Mouse (Mus musculus) thymus, postnatal 4 days (tissue): ENCODE measurements around the gene Rpl23.

Source experiments
- DNase-seq: peaks from one replicate; pipeline ENCODE4 v3.0.0; 2021

Rpl23 gene

DNA sequence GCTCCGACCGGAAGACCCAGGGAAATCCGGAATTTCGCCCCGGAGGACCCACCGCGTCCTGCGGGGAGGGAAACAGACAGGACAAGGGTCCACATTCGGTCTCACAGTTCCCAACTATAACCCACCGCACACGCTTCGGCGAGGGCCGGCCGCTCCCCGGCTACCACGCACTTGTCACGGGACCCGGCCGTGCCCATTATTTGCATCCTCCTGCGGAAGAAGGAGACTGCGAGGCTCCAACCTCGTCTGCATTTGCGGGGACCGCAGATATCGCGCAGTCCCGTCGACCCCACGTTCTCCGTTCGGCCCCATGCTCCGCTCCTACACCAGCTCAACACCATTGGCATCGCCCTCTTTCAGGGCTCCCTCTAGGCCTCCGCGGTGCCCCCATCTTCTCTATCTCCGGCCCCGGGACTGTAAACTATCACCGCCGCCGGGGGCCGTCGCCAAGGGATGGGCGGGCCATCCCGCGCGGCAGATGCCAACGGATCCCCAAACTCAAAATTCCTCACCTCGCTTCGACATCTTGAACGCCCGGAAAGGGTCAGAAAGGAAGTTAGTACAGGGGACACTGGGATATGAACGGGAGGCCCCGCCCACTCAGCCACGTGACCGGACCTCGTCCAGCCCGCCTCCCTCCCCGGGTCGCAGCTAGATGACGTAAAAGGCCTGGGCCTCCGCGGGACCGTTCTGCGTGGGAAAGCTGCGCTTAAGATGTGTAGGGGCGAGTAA lies at the start of gene Rpl23:
Rpl23 (minus strand) TSS at position 606 of the 732 bp plus-strand sequence.
- DNase-seq, result peak; percentile 100

DNA sequence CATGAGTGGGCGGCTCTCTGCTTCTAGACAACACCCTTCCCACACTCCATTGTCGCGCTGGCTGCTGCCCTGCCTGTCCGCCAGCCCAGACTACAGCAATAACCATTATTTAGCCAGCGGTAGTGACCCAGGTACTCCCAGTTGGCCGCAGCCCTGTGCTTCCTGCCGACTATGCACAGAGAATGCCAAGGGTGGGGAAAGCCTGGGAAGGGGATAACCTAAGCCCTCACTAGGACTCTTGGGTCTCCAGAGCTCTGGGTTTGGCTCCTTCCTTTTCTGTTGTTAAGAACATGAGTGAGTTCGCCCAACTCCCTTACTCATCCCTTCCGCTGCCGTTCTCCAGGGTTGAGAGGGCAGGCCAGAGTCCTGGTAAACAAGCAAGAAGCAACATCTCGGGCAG lies 49.8 kb upstream of the Rpl23 start:
- DNase-seq, result no peak

DNA sequence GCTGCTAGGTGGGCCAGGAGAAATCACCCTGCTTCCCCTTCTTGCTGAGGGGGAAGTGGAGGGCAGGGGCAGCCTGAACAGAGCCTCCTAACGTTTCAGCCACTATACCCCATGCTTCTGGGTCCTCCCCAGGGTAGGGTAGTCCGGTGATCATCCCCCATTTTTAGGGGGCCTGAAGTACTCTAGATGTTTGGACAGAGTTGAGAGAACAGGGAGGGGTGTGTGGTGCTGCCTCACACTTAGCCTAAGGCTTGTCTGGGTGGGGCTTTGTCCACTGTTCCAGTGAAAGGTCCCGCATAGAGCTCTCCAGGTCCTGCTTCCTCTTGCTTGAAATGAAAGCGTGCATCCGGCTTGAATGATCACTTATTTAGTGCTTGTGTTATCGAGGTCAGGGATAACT lies 48.3 kb upstream of the Rpl23 start:
- no peak for DNase-seq

DNA sequence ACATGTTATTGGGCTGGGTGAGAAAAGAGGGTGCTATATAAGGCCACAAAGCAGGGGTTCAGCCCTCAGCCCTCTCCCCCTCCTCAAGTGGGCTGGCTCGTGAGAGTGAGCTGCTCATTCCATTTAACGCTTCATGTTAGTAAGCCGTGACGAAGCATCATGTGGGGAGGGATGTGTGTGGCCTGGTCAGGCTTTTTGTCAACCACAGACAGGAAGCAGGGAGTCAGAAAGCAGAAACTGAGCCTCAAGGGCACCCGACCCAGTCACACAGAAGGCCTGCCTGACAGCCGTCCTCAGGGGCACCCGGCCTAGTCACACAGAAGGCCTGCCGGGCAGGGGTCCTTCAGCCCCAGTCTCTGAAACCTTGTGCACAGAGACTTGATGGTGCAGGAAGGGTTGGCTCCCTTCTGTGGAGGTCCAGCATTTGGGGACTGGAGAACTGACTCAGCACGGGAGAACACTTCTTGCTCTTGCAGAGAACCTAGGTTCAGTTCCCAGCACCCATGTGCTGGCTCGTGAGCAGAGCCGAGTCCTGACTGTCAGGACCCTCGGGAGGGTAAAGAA lies 47.8 kb upstream of the Rpl23 start:
- DNase-seq, result peak; percentile 12

DNA sequence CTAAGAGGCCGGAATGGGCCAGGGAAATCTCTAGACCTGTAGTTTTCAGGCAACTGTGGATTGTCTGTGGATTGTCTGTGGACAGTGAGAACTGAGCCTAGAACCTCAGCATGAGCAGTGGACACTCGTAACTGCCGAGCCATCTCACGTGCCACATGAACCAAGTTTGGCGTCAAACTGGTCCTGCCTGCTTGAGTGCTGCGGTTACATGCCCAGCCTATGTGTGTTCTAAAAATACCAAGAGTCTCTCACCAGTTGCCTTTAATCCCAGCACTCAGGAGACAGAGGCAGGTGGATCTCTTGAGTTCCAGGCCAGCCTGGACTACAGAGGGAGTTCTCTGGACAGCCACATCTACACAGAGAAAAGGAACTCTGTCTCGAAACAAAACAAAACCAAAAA lies 47.1 kb upstream of the Rpl23 start:
- peak; percentile 7 for DNase-seq

DNA sequence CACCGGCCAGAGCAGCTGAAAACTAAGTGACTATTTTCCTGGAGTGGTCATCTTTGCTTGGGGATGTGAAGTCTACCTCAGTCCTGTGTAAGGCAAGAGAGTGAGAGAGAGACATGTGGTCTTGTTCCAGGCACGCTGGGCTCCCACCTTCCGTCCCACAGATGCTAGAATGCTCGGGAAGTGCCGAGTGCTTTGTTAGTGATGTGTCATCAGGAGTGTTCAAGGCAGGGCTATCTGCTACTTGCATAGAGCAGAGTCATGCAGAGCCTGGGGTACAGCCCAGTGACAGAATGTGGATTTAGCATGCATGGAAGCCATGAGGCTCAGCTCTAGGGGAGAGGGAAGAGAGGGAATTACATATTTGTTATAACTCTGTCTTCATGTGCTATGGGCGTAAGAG lies 45.4 kb upstream of the Rpl23 start:
- DNase-seq, result no peak

DNA sequence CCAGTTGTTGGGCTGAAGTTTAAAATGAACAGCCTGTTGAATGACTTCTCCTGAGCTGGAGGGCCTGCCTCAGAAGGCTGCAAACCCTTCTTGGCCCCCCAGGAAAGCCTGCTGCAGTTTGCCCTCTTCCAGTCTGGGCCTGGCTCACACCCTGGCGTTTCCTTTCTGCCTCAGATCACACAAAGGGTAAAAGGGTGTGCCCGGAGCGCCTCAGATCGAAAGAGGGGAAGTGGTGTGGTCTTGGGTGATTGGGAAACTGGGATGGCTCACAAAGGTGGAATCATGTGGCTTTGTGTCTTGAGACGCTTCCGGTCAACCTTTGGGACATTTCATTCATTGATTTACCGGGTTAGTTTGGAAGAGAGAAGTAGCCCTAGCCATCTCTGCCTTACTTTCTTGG lies 44.2 kb upstream of the Rpl23 start:
- DNase-seq, result peak; percentile 46

DNA sequence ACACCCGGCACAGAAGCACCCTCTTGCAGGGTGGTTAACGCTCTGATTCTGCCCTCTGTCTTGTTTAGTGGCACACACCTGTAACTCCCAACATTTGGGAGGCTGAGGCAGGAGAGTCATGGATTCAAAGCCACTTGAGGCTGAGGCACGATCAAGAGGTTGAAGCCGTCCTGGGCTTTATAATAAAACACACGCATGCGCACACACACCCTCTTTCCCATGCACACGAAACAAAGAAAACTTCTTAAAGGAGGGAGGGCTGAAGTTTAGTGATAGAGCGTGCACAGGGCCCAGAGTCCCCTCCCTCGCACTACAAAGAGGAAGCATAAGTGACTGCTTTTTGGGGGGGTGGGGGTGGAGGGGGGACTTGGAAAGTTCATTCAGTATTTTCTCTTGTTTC lies 43.7 kb upstream of the Rpl23 start:
- DNase-seq, result peak; percentile 70

DNA sequence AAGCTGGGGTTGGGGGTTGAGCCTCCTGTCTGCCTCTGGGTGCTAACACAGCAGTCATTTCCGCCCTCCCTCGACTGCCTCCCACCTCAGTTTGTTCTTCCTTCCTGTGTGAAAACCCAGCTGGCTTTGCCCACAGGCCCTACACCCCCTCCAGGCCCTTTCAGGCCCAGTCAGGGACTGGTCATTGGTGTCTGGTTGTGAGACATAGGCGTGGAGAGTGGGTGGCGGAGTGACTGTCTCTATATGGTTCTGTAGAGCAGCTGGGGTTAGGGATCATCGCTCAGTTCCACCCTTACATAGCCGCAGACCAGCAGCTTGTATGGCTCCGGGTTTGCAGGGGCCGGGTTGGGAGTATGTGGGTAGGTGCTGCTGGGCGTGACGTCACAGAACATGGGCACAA lies 43.1 kb upstream of the Rpl23 start:
- peak; percentile 81 for DNase-seq

DNA sequence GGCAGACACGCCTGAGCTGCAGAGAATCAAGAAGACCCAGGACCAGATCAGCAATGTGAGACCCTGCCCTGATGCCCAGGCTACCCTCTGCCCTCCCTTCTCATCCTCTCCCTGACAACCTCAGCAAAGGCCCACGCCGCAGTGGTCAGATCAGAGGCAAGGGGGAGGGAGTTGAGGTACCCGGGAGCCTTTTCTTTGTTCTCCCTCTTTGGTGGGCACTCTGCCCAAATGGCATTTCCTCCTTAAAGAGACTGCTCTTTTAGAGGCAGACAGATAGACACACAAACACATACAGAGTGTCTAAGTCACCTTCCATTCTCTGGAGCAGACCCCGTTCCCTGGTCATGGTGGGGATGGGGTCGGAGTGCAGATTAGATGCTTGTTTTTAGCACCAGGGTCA lies 42.7 kb upstream of the Rpl23 start:
- DNase-seq, result no peak

DNA sequence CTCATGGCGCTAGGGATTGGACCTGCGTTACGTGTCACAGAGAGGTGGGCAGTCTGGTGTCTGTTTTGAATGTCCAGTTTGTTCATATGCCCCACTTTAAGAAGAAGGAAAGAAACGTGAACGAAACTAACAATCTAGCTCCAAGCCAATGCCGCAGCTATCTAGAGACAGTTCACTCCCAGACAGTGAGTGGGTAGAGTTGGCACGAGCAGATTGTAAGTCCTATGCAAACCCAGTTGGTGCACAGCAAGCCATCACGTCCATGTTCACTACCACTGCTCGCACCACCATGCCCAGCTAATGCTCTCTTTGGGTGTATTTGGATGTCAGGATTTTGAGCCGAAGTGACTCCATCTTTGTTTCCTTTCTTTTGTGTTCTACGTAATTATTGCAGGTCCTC lies 41.9 kb upstream of the Rpl23 start:
- DNase-seq, result no peak

DNA sequence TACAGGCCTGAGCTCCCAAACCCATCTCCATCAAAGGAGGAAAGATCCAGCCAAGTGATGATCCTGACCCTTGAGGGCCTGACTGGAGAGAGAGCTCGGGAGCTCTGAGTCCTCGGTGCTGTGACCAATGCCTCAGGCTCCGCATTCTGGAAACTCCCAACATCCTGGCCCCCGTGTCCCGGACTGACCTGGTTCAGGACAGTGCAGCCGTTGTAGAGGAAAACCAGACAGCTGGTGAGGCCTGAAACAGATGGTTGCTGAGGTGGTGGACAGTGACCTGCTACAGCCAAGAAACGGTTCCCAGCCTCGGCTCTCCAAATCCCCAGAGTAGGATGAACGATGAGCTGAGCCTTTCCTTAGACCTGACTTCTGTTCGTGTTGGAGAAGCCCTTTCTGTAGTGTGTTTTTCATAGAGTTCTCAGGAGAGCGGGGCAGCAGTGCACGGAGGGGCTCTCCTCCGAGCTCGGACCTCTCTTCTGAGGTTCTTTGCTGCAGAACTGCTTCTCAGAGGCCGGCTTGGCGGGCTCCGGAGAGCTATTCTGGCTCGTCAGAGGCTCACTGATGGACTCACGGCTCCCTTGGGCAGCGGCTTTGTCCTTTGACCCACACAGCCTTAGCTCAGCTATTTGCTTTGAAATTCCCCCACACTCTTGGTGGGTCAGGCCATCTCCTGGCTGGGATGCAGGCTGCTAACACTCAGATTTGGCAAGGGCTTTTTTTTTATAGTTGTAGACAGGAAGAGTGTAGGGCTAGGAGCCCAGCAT lies 40.8 kb upstream of the Rpl23 start:
- DNase-seq, result no peak

DNA sequence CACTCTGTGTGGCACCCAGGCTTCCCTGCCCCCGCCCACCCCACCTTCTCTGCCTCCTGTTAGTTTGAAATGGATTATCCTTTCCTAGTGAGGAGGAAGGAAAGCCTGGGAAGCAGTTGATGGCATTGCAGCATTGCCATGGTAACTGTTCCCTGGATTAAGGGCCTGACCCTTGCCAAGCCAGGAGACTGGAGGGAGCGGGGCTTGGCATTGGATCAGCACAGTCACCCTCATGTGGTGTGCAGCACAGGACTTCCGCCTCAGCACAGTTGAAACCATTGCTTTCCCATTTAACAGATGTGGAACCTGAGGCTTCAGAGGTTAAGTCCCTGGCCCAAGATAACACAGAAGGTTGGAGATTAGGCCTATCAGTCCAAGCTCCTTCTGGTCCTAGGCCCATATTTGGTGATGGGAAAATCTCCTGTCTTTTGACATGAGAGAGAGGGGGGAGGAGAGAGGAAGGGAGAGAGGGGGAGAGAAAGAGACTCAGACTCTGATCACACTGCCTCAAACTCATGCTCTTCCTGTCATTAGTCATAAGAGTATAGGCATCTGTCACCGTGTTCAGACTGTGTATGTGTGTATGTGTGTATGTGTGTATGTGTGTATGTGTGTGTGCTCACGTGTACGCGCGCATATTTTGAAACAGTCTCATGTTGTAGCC lies 39.3 kb upstream of the Rpl23 start:
- no peak for DNase-seq

DNA sequence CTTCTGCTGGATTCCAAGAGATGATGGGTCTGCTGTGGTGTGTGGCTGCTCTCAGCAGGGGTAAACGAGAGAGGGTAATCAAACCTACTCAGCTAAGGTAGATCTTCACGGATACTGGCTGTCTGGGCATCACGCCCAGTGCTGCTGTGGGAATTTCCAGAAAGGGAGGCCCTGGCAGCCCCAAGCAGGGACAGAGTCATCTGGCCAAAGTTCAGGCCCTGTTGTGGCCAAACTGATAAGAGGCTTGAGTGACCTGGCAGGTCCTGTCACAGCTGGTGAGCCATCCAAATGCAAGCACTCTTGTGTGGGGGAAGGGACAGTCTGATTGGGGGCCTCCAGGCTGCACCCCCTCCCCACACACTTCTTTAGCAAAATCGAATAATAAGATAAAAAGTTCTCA lies 38.6 kb upstream of the Rpl23 start:
- DNase-seq, result no peak

DNA sequence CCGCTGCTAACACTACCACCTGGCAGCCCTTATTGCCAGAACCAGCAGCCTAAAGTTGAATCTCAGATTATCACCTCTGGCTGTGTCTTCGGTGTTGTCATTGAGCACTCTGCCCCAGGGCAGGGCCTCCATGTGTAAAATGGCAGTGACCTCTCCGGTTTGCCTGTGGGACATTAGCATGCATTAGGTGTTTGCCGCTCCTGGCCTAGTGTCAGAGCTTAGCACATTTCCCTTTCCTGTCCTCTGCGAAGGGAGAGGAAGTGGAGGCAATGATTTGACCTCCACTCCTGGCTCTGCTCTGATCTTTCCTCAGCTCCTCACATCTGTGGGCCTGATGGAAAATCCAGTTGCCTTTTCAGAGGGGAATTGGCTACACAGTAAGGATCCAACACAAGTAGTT lies 37.7 kb upstream of the Rpl23 start:
- DNase-seq, result no peak

DNA sequence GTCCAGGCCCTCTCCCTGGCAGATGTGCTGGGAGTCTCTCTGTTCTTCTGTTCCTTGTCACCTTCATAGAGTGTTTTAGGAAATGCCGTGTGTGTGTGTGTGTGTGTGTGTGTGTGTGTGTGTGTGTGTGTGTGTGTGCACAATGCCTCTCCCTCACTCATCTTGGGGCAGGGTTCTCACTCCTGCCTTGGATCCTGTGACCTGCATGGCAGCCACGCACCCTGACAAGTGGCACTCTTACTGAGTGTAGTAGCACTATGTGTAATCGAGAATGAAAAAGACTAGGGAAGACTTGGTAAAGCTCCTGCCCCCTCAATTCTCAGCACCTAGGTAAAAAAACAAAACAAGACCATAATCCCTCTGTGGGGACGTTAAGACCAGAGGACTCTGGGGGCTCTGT lies 36.9 kb upstream of the Rpl23 start:
- DNase-seq, result no peak

DNA sequence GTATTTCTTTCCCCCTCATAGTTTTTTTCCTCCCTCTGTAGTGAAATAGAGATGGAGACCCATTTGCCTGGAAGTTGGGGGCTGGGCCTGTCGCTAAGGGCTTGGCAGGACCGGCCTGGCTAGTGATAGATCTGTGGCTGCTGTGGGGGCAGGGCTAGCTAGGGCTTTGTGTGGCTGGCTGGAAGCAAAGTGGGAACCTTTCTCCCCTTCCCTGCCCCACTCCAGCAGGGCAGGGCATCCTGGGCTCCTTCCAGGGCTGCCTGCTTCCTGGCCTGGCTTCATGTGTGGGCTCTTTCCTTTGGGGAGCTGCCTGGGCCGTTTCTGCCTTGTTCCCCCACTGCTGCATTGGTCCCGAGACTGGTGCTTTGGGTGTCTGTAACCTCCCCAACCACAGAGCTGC lies 36.3 kb upstream of the Rpl23 start:
- no peak for DNase-seq

DNA sequence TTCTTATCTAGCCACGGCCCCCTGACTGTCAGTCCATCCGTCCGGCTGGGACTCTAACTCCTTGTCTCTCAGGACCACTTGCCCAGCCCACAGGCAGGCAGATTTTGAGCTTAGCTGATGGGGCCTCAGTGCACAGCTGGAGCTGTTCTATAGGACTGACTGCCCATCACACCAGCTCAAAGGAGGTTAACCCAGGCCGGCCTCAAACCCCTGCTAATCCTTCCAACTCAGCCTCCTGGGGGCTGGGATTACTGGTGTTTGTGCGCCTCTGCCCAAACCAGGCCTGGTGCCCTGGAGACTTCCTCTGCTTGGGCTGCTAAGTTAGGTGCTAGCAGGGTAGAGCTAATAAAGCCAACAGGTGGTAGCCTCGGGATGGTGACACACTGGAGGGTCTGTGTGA lies 35.8 kb upstream of the Rpl23 start:
- no peak for DNase-seq

DNA sequence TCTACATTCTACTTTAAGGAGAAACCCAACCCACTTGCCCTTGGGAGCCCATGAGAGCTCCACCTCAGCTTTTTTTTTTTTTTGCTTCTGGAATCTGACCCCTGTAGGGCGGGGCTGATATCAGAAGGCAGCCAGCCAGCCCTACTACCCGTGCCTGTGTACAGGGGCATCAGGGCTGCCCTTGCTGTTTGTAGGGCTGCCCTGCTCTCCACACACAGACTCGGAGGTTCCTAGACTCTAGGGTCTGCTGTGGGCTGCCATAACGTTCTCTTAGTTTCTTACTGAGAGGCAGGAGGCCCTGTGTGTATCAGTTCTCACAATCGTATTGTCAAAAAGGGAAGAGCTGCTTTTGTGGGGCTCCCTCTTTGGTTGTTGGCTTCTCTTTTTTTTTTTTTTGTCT lies 35.1 kb upstream of the Rpl23 start:
- DNase-seq, result no peak

DNA sequence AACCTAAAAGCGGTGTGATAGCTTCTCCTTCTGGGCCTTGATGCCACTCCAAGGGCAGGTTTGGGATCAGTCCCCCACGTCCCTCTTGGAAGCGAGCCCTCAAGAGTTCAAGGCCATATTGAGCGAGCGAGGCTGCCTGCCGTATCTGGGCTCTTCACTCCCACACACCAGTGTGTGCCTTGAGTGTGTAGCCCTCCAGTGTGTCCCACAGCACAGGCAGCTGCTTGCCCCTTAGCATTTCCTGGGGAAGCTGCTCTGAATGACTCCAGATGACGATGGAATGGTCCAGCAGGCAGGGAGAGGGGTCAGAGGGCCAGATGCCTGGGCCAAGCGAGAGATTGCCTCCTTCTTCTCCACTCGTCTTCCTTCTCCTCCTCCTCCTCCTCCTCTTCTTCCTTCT lies 34.7 kb upstream of the Rpl23 start:
- DNase-seq, result no peak

DNA sequence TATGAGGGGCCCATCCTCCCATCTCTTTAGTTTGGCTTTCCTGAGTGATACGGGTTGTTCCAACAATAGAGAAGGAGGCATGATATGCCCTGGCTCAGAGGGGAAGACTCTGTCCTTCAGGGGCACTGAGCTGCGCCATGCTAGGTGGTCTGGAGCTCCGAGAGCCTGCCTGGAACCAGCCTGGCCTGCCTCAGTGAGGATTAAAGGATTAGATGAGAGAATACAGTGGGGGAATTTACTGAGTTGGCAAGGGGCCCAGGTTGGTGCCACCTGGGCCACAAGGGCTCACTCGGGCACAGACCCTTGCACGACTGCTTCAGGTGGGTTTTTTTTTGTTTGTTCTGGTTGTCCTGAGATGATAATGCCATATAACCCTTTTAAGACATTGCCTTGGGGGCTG lies 33.9 kb upstream of the Rpl23 start:
- DNase-seq, result no peak

DNA sequence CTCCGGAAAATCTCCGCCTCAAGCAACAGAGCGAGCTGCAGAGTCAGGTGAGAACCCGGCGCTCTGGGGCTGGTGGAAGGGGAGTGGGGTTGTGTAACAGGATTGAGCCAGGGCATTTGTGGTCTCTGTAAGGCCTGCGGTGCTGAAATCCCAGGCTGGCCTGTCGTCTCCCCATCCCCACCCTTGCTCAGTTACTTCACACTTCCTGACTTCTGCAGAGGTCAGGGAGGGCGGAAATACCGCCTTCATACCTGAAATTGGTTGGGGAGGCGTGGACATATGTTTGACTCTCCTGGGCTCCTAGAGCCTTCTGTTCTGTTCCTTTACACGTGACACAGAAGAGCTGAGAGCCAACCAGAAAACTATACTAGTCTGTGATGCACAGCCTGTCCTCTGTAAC lies 33.5 kb upstream of the Rpl23 start:
- no peak for DNase-seq

DNA sequence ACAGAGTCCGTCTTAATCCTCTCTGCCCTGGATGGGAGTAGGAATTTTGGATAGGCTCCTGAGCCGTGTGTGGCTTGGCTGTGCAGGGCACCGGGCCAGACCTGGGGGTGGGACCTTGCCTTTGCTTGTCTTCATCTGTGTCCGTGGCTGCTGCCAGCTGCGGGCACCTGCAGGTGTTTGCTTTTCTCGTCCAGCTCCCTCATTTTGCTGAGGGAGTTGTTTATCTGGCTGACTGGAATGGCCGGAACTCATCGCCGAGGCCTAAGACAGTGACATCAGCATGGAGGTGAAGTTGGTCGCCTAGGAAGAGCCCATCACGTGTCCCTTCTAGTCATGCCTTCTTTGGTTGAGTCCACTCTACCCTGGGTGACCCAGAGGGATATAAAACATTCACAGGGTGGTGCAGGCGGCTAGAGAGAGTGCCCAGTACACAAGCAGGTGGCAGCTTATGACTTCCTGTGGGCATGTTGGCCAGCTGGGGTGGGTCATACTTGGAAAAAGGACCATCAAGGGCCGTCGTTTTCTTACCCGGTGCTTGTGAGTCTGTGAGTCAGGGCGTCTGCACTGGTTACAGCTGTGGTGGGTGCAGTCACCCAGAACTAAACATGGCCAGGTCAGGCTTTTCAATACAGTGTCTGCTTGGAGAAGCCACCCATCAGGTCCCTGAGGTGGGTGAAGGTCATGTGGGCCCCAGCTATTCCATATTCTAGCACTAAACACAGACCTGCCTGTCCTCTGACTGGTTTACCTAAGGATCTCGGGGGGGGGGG lies 31.7 kb upstream of the Rpl23 start:
- DNase-seq, result no peak
